Mouse (Mus musculus) limb, embryonic 12.5 days (tissue): ENCODE data around the gene Sp2. TPM values are rescaled to one million over a fixed set of nuclear protein-coding genes. Genes with fewer than 3 reads are reported as not detected.
A peak's percentile ranks its signal among the peaks of the same experiment; 100 is the strongest.

Source experiments
- ATAC-seq: fragments of 200-750 bp; cut with Nextera tagmentation; 2 replicates; pipeline ENCODE4 v1.8.0; 2017; ENCODE audit warnings: low read depth, moderate TSS enrichment; ENCODE audit not compliant: insufficient number of reproducible peaks, insufficient read depth, low FRiP score, low TSS enrichment
- H3K27ac ChIP-seq: fragments of 300-500 bp; sonication (generic); 2 replicates; pipeline ENCODE4 v1.5.1; 2016; ENCODE audit warnings: mild to moderate bottlenecking, moderate library complexity
- H3K27me3 ChIP-seq: fragments of 300-500 bp; sonication (generic); 2 replicates; pipeline ENCODE4 v1.6.1; 2016; ENCODE audit warnings: mild to moderate bottlenecking, moderate library complexity
- H3K36me3 ChIP-seq: fragments of 300-500 bp; sonication (generic); 2 replicates; pipeline ENCODE4 v1.6.1; 2016; ENCODE audit warnings: mild to moderate bottlenecking, moderate library complexity
- H3K4me1 ChIP-seq: fragments of 300-500 bp; sonication (generic); replicated peaks from 2 replicates; pipeline ENCODE4 v1.6.1; 2016
- H3K4me2 ChIP-seq: fragments of 300-500 bp; sonication (generic); 2 replicates; pipeline ENCODE4 v1.6.1; 2016; ENCODE audit warnings: mild to moderate bottlenecking, moderate library complexity
- H3K4me3 ChIP-seq: fragments of 300-500 bp; sonication (generic); replicated peaks from 2 replicates; pipeline ENCODE4 v1.5.1; 2016; ENCODE audit warnings: mild to moderate bottlenecking
- H3K9ac ChIP-seq: fragments of 300-500 bp; sonication (generic); replicated peaks from 2 replicates; pipeline ENCODE4 v1.6.1; 2016; ENCODE audit warnings: mild to moderate bottlenecking, moderate library complexity
- H3K9me3 ChIP-seq: fragments of 300-500 bp; sonication (generic); 2 replicates; pipeline ENCODE4 v1.6.1; 2016; ENCODE audit warnings: mild to moderate bottlenecking, moderate library complexity
- WGBS: fragments of 180-500 bp; shearing (Covaris S2); methylation state at CpG from one replicate; pipeline ENCODE4 v1.1.7; 2016; 5-methylcytosine and 5-hydroxymethylcytosine counted together
- polyA plus RNA-seq: library from polyadenylated mRNA; unstranded; fragments of >200 nt; fragmentation: Nextera tagmentation; extraction: Ambion mirVana; gene quantifications from 2 replicates; pipeline ENCODE4 v1.2.1, GENCODE M21; 2016

The Sp2 gene
- polyA plus RNA-seq, 1 experiment from 2014 or later, result 13.7 TPM

GRCm38 (mm10) chr11:96934921-96935356 is 47.8 kb downstream of the Sp2 start:
- H3K4me2 ChIP-seq, result peak overlapping the region; percentile 34
- WGBS, result 24% methylated on average over 12 of the region's 12 CpGs
- H3K9me3 ChIP-seq, result no peaks in the 10 kb centered on the region
- H3K4me1 ChIP-seq, result no peaks in the 10 kb centered on the region; the same call in 1 of the 2 replicates
- ATAC-seq, result peak; percentile 80; the same call in 1 of the 2 replicates
- H3K4me3 ChIP-seq, result peak overlapping the region; percentile 7; the same call in 1 of the 2 replicates
- H3K27me3 ChIP-seq, result peaks cover 18% of the 10 kb centered on the region
- H3K36me3 ChIP-seq, result no peaks in the 10 kb centered on the region
- peak overlapping the region; percentile 41; the same call in 1 of the 2 replicates for H3K27ac ChIP-seq
- H3K9ac ChIP-seq, result no peak overlapping the region

DNA sequence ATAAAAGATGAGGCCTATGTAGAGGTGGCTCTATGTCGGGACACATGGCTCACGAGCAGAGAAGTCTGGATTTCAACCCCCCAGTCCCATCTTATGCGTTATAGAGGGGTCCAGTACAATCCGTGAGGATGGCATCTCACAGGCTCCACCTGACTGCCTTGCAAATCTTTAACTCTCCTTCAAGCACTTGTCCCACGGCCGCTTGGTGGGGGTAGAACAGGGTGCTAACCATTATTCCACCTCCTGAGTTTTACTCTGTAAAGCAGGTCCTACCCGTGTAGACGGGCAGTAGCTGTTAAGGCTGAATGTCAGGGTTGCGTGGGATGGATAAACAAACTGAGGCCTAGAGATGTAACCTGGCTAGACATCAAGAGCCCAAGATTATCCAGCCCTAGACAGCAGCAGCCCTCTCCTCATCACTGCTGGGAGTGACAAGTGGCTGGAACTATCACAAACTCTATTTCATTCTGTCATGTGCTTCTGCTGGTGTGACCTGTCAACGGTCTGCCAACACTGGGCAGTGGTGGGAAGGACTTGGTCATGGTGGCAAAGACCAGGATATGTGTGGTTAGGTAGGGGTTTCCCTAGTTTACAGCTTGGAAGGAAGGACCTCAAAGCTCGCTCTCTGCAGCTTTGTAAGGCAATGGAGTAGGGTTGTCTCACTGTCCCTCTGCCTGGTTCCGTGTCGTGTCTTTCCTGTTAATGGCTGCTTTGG is 49.0 kb downstream of the Sp2 start:
- WGBS, result 91% methylated on average over 13 of the region's 13 CpGs
- Histone ChIP-seq H3K4me1 (no peaks in the 10 kb centered on the region; the same call in 1 of the 2 replicates), H3K4me3 (no peak overlapping the region), H3K27ac (no peak overlapping the region), H3K4me2 (no peak overlapping the region), H3K9me3 (no peaks in the 10 kb centered on the region), H3K27me3 (peaks cover 30% of the 10 kb centered on the region), H3K36me3 (no peaks in the 10 kb centered on the region), H3K9ac (no peak overlapping the region)
- no peak for ATAC-seq

DNA sequence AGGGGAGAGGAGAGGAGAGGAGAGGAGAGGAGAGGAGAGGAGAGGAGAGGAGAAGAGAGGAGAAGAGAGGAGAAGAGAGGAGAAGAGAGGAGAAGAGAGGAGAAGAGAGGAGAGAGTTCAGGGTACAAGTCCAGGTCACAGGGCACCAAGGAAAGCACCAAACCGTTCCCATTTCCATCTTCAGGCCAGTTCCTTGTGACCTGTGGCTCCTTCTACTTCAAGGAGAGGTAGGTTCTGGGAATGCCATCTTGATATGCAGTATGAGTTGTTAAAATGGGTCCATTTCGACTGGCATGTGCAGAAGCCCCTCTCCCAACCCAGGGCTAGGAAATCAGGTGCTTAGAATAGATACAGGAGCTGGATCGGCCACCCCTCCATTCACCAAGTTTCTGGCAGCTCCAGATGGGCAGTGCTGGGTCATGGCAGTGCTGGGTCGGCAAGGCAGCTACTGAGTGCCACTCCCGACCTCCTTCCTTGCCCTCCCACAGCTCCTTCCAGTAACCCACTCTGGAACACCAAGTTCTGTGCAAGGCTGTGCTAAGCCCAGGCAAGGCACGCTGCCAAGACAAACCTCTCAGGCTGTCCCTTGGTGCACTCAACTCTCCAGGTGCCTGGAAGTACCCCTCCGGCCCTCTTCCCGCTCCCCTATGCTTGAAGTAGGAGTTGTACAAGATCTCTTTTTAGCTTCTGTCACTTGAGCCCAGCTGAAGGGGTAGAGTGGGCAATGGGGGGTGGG is 51.3 kb downstream of the Sp2 start:
- no peak for ATAC-seq
- Histone ChIP-seq H3K27me3 (peaks cover 48% of the 10 kb centered on the region), H3K9ac (no peak overlapping the region), H3K27ac (no peak overlapping the region), H3K9me3 (no peaks in the 10 kb centered on the region), H3K4me1 (no peaks in the 10 kb centered on the region; the same call in 1 of the 2 replicates), H3K4me2 (no peak overlapping the region), H3K4me3 (no peak overlapping the region), H3K36me3 (no peaks in the 10 kb centered on the region)
- WGBS, result 59% methylated on average over 8 of the region's 8 CpGs

DNA sequence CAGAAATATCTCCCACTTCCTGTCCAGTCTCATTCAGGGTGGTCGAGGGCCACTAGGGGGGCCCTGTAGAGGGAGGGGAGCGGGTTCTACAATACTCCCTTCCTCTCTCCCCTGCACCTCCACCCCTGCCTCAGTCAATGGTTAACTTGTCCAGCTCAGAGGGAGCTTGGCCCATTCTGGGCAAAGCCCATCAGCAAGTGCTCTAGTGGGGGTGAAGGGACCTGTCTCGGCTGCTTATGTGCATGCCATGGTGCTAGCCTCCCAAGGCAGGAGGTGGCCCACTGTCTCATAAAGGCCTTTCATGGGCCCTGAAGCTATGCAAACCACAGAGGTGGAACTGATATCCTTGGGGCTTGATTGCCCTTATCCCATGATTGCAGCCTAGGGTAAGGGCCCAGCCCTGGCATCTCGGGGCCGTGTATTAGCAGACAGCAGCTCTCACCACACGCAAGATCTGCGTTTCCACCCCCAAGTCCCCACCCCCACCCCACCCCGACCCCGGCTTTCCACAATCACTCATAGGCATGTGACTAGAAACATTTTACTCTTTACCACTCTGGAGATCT is 52.9 kb downstream of the Sp2 start:
- no peak overlapping the region for H3K4me2 ChIP-seq
- WGBS, result 64% methylated on average over 9 of the region's 9 CpGs
- no peak overlapping the region for H3K9ac ChIP-seq
- no peaks in the 10 kb centered on the region; the same call in 1 of the 2 replicates for H3K4me1 ChIP-seq
- ATAC-seq, result no peak
- no peaks in the 10 kb centered on the region for H3K9me3 ChIP-seq
- no peak overlapping the region for H3K27ac ChIP-seq
- no peak overlapping the region for H3K4me3 ChIP-seq
- no peaks in the 10 kb centered on the region for H3K36me3 ChIP-seq
- peaks cover 49% of the 10 kb centered on the region for H3K27me3 ChIP-seq

DNA sequence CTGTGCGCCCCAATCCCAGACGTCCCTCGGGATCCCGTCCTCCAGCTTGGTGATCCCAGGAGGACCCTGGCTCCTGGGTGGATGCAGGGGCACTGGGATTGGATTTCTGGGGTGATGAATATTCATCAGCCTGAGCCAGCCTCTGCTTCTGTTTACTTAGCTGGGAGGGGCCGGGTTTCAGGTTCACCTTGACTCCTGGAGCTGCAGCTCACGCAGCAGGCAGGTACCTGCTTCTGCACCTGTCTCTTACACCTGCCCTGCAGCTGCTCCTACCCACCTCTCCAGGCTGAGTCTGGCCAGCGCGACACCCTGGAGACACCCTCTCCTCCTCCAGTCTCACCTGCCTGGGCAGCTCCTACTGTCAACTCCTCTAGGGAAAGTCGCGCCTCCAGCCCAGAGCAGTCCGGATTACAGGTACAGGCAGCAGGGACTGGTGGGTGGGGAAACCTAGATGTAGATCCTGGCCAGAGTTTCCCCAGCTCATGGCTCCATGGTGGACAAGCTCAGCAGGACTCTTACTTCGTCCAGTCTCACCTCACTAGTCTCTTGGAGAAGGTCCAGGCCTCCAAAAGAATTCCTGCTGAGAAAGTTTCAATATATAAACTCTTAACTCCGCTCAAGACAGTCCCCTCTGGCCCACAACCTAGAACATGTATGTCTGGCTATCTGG is 53.5 kb downstream of the Sp2 start:
- H3K27ac ChIP-seq, result no peak overlapping the region

DNA sequence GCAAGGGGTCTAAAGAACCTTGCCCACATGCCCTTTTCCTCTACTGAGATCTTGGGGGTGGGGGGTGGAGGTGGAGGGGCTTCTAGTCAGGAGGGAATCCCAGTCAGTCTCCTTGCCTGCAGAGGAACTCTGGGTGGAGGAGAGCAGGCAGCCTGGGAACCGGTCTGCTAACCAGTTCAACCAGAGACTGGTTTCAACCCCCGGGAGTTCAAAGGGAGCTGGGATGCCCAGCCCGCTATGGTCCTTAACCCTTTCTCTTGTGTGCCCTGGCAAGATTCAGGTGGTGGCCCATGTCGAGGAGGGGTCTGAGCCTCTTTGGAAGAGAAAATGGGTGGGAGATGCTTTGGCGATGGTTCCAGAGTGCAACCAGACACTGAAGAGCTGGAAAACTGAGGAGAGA is 54.1 kb downstream of the Sp2 start:
- no peak for ATAC-seq
- Histone ChIP-seq H3K4me1 (no peaks in the 10 kb centered on the region; the same call in 1 of the 2 replicates), H3K9ac (no peak overlapping the region), H3K4me2 (no peak overlapping the region), H3K9me3 (no peaks in the 10 kb centered on the region), H3K4me3 (no peak overlapping the region), H3K27ac (no peak overlapping the region), H3K27me3 (peaks cover 55% of the 10 kb centered on the region), H3K36me3 (no peaks in the 10 kb centered on the region)
- WGBS, result 2% methylated on average over 5 of the region's 5 CpGs

More for the DNA sequence above, 53.5 kb downstream of the Sp2 start:
- no peak overlapping the region for H3K4me2 ChIP-seq
- H3K4me1 ChIP-seq, result no peaks in the 10 kb centered on the region; the same call in 1 of the 2 replicates
- H3K36me3 ChIP-seq, result no peaks in the 10 kb centered on the region
- no peaks in the 10 kb centered on the region for H3K9me3 ChIP-seq
- H3K4me3 ChIP-seq, result no peak overlapping the region
- peaks cover 49% of the 10 kb centered on the region for H3K27me3 ChIP-seq
- WGBS, result 8% methylated on average over 13 of the region's 13 CpGs
- ATAC-seq, result no peak
- H3K9ac ChIP-seq, result no peak overlapping the region

GRCm38 (mm10) chr11:96928088-96928487 is 54.7 kb downstream of the Sp2 start, which contains the start of gene Prr15l:
Gene Prr15l, plus strand, starts transcription at chr11:96928104.
- Histone ChIP-seq H3K9me3 (no peaks in the 10 kb centered on the region), H3K9ac (no peak within 1 kb of the TSS), H3K27me3 (peaks cover 53% of the 10 kb centered on the region), H3K4me2 (no peak within 1 kb of the TSS), H3K4me1 (no peaks in the 10 kb centered on the region; the same call in 1 of the 2 replicates), H3K27ac (no peak within 1 kb of the TSS), H3K4me3 (no peak within 1 kb of the TSS), H3K36me3 (no peaks in the 10 kb centered on the region)
- WGBS, result 46% methylated on average over 2 of the region's 2 CpGs
- ATAC-seq, result no peak

- 77% methylated on average over 5 of the region's 5 CpGs for WGBS
- peaks cover 49% of the 10 kb centered on the region for H3K27me3 ChIP-seq
- ATAC-seq, result no peak
- H3K4me2 ChIP-seq, result no peak overlapping the region
- H3K9ac ChIP-seq, result no peak overlapping the region
- no peaks in the 10 kb centered on the region for H3K4me1 ChIP-seq
- H3K27ac ChIP-seq, result no peak overlapping the region
- H3K4me3 ChIP-seq, result no peak overlapping the region
- no peaks in the 10 kb centered on the region for H3K9me3 ChIP-seq
- no peaks in the 10 kb centered on the region for H3K36me3 ChIP-seq
Observed at GRCm38 (mm10) chr11:96926587-96926986, 56.2 kb downstream of the Sp2 start.

GRCm38 (mm10) chr11:96925469-96926148 is 57.1 kb downstream of the Sp2 start:
- H3K36me3 ChIP-seq, result no peaks in the 10 kb centered on the region
- H3K9ac ChIP-seq, result no peak overlapping the region
- H3K9me3 ChIP-seq, result no peaks in the 10 kb centered on the region
- ATAC-seq, result no peak
- H3K27me3 ChIP-seq, result peaks cover 44% of the 10 kb centered on the region
- no peak overlapping the region for H3K4me2 ChIP-seq
- no peak overlapping the region for H3K27ac ChIP-seq
- no peaks in the 10 kb centered on the region for H3K4me1 ChIP-seq
- WGBS, result 83% methylated on average over 12 of the region's 12 CpGs
- no peak overlapping the region for H3K4me3 ChIP-seq

GRCm38 (mm10) chr11:96924861-96925260 is 57.9 kb downstream of the Sp2 start:
- no peak overlapping the region for H3K27ac ChIP-seq
- no peak overlapping the region for H3K9ac ChIP-seq
- no peak overlapping the region for H3K4me3 ChIP-seq
- H3K4me1 ChIP-seq, result no peaks in the 10 kb centered on the region
- H3K4me2 ChIP-seq, result no peak overlapping the region
- peaks cover 41% of the 10 kb centered on the region for H3K27me3 ChIP-seq
- no peaks in the 10 kb centered on the region for H3K9me3 ChIP-seq
- H3K36me3 ChIP-seq, result no peaks in the 10 kb centered on the region
- no peak for ATAC-seq
- 82% methylated on average over 11 of the region's 11 CpGs for WGBS
